Mouse (Mus musculus): ENCODE data around the gene Dffb.
"Not testable (repeated sequence)": the region's sequence is repeated elsewhere in the genome, so short reads cannot be mapped to it uniquely, and the experiment has no call there.

Dffb gene

GRCm38 (mm10) chr4:153943243-153943642, 31.7 kb downstream of the Dffb start:
- no peak overlapping the region for H3K4me3 ChIP-seq (replicated peaks; ENCODE audit: low read length)
- TF ChIP-seq CTCF (conservative IDR thresholded peaks at IDR 0.05; ENCODE audit: low read length) (peak; percentile 32), POU5F1 (IDR thresholded peaks at IDR 0.05; ENCODE audit: borderline replicate concordance, low read length) (no peak)
- no peaks in the 10 kb centered on the region for H3K36me3 ChIP-seq (ENCODE audit: insufficient read depth, low read length)
- H3K27me3 ChIP-seq (ENCODE audit: insufficient read depth, low read length), result peaks cover 72% of the 10 kb centered on the region
- H3K9me3 ChIP-seq (ENCODE audit: low read length), result no peaks in the 10 kb centered on the region
- H3K4me1 ChIP-seq (replicated peaks; ENCODE audit: low read depth, low read length), result peaks cover 4% of the 10 kb centered on the region

GRCm38 (mm10) chr4:153929921-153930320, 45.0 kb downstream of the Dffb start:
- Histone ChIP-seq H3K4me1 (replicated peaks; ENCODE audit: low read depth, low read length) (peaks cover 10% of the 10 kb centered on the region), H3K27me3 (ENCODE audit: insufficient read depth, low read length) (0 out of 2 replicates have a peak, but pooled peaks cover 4% of the 10 kb centered on the region), H3K9me3 (ENCODE audit: low read length) (no peaks in the 10 kb centered on the region), H3K4me3 (replicated peaks; ENCODE audit: low read length) (no peak overlapping the region), H3K36me3 (ENCODE audit: insufficient read depth, low read length) (no peaks in the 10 kb centered on the region)
- TF ChIP-seq POU5F1 (IDR thresholded peaks at IDR 0.05; ENCODE audit: borderline replicate concordance, low read length) (no peak), CTCF (conservative IDR thresholded peaks at IDR 0.05; ENCODE audit: low read length) (no peak), NANOG (IDR thresholded peaks at IDR 0.05; ENCODE audit: borderline replicate concordance, low read length) (no peak)

GRCm38 (mm10) chr4:153929425-153929824, 45.5 kb downstream of the Dffb start:
- TF ChIP-seq NANOG (IDR thresholded peaks at IDR 0.05; ENCODE audit: borderline replicate concordance, low read length) (no peak), POU5F1 (IDR thresholded peaks at IDR 0.05; ENCODE audit: borderline replicate concordance, low read length) (no peak), CTCF (conservative IDR thresholded peaks at IDR 0.05; ENCODE audit: low read length) (no peak)
- no peaks in the 10 kb centered on the region for H3K36me3 ChIP-seq (ENCODE audit: insufficient read depth, low read length)
- H3K4me3 ChIP-seq (replicated peaks; ENCODE audit: low read length), result no peak overlapping the region
- H3K9me3 ChIP-seq (ENCODE audit: low read length), result no peaks in the 10 kb centered on the region
- 0 out of 2 replicates have a peak, but pooled peaks cover 4% of the 10 kb centered on the region for H3K27me3 ChIP-seq (ENCODE audit: insufficient read depth, low read length)
- peaks cover 10% of the 10 kb centered on the region for H3K4me1 ChIP-seq (replicated peaks; ENCODE audit: low read depth, low read length)

- Histone ChIP-seq H3K9me3 (ENCODE audit: low read length) (no peaks in the 10 kb centered on the region), H3K27me3 (ENCODE audit: insufficient read depth, low read length) (peaks cover 5% of the 10 kb centered on the region; the same call in 1 of the 2 replicates), H3K4me1 (replicated peaks; ENCODE audit: low read depth, low read length) (peaks cover 10% of the 10 kb centered on the region), H3K4me3 (replicated peaks; ENCODE audit: low read length) (no peak overlapping the region), H3K36me3 (ENCODE audit: insufficient read depth, low read length) (no peaks in the 10 kb centered on the region)
- no peak for TF ChIP-seq NANOG (IDR thresholded peaks at IDR 0.05; ENCODE audit: borderline replicate concordance, low read length)
- TF ChIP-seq POU5F1 (IDR thresholded peaks at IDR 0.05; ENCODE audit: borderline replicate concordance, low read length), result no peak
- TF ChIP-seq CTCF (conservative IDR thresholded peaks at IDR 0.05; ENCODE audit: low read length), result no peak
Observed at GRCm38 (mm10) chr4:153928772-153929299, 46.1 kb downstream of the Dffb start.

- H3K9me3 ChIP-seq (ENCODE audit: low read length); H3K4me3 ChIP-seq (replicated peaks; ENCODE audit: low read length); H3K36me3 ChIP-seq (ENCODE audit: insufficient read depth, low read length): not testable (repeated sequence)
- peaks cover 27% of the 10 kb centered on the region for H3K27me3 ChIP-seq (ENCODE audit: insufficient read depth, low read length)
- TF ChIP-seq CTCF (conservative IDR thresholded peaks at IDR 0.05; ENCODE audit: low read length), result 0 out of 2 replicates have a peak, but pooled peaks have one; percentile 9
- H3K4me1 ChIP-seq (replicated peaks; ENCODE audit: low read depth, low read length), result peaks cover 13% of the 10 kb centered on the region
Observed at GRCm38 (mm10) chr4:153922090-153922489, 52.8 kb downstream of the Dffb start.

- TF ChIP-seq CTCF (conservative IDR thresholded peaks at IDR 0.05; ENCODE audit: low read length) (no peak), NANOG (IDR thresholded peaks at IDR 0.05; ENCODE audit: borderline replicate concordance, low read length) (no peak), POU5F1 (IDR thresholded peaks at IDR 0.05; ENCODE audit: borderline replicate concordance, low read length) (no peak)
- Histone ChIP-seq H3K4me1 (replicated peaks; ENCODE audit: low read depth, low read length) (peaks cover 13% of the 10 kb centered on the region), H3K27me3 (ENCODE audit: insufficient read depth, low read length) (peaks cover 27% of the 10 kb centered on the region), H3K9me3 (ENCODE audit: low read length) (no peaks in the 10 kb centered on the region), H3K36me3 (ENCODE audit: insufficient read depth, low read length) (no peaks in the 10 kb centered on the region), H3K4me3 (replicated peaks; ENCODE audit: low read length) (no peak overlapping the region)
Observed at GRCm38 (mm10) chr4:153920517-153921233, 54.3 kb downstream of the Dffb start.

- H3K9me3 ChIP-seq (ENCODE audit: low read length), result no peaks in the 10 kb centered on the region
- no peaks in the 10 kb centered on the region for H3K36me3 ChIP-seq (ENCODE audit: insufficient read depth, low read length)
- no peak overlapping the region for H3K4me3 ChIP-seq (replicated peaks; ENCODE audit: low read length)
- H3K27me3 ChIP-seq (ENCODE audit: insufficient read depth, low read length), result peaks cover 24% of the 10 kb centered on the region
- H3K4me1 ChIP-seq (replicated peaks; ENCODE audit: low read depth, low read length), result peaks cover 19% of the 10 kb centered on the region
- TF ChIP-seq NANOG (IDR thresholded peaks at IDR 0.05; ENCODE audit: borderline replicate concordance, low read length) (no peak), POU5F1 (IDR thresholded peaks at IDR 0.05; ENCODE audit: borderline replicate concordance, low read length) (no peak), CTCF (conservative IDR thresholded peaks at IDR 0.05; ENCODE audit: low read length) (no peak)
Observed at GRCm38 (mm10) chr4:153917773-153918500, 57.0 kb downstream of the Dffb start.

All from E14TG2a.4 (cell line).